ENCODE assay signal across 31 mouse cellular contexts in genomic region chr5:74180216-74180615, GRCm38 (mm10). TPM values are rescaled to one million over a fixed set of nuclear protein-coding genes. Genes with fewer than 3 reads are reported as not detected.
DNase-seq lines count a peak whose midpoint lies in the region; ATAC-seq and TF ChIP-seq lines count a peak whose summit lies in the region.
"Had no signal": no experiment of that assay in that cellular context is flagged by ENCODE, and none has a peak within 500 bp of the region (broad histone marks: within the 10 kb centered on the region; RNA-seq: fewer than 3 reads in every experiment).

No protein-coding gene starts in this region.

- no peaks in the 10 kb centered on the region for H3K36me3 ChIP-seq in midbrain, embryonic 10.5 days
- no peaks in the 10 kb centered on the region for H3K36me3 ChIP-seq in midbrain, postnatal 0 days (ENCODE audit: insufficient read depth, low read length)
- H3K36me3 ChIP-seq in midbrain, embryonic 16.5 days (ENCODE audit: control insufficient read depth, insufficient read depth, low read length), result no peaks in the 10 kb centered on the region
- H3K36me3 ChIP-seq in stomach, postnatal 0 days (ENCODE audit: control insufficient read depth, insufficient read depth, low read length), result no peaks in the 10 kb centered on the region
- H3K36me3 ChIP-seq: embryonic facial prominence, embryonic 13.5 days; G1E; heart, embryonic 13.5 days; limb, embryonic 12.5 days; liver, embryonic 15.5 days; neural tube, embryonic 12.5 days; stomach, embryonic 15.5 days had no signal

- H3K4me2 ChIP-seq in midbrain, postnatal 0 days (ENCODE audit: low read depth, low read length, poor library complexity, severe bottlenecking), result no peak overlapping the region
- no peak overlapping the region for H3K4me2 ChIP-seq in midbrain, embryonic 16.5 days (ENCODE audit: low read length)
- H3K4me2 ChIP-seq in stomach, postnatal 0 days (replicated peaks; ENCODE audit: low read depth), result no peak overlapping the region
- H3K4me2 ChIP-seq: embryonic facial prominence, embryonic 13.5 days; forebrain, embryonic 13.5 days; heart, embryonic 13.5 days; hindbrain, embryonic 14.5 days; limb, embryonic 12.5 days; liver, embryonic 15.5 days; lung, embryonic 14.5 days; neural tube, embryonic 12.5 days; stomach, embryonic 15.5 days had no signal

- DNase-seq in embryo, embryonic 10.5 days (ENCODE audit: low spot score), result peak; percentile 57
- no peak for DNase-seq in embryo, embryonic 11 days
- DNase-seq in midbrain, embryonic 10.5 days (ENCODE audit: low spot score), result peak; percentile 39
- no peak for DNase-seq in midbrain, postnatal 0 days (ENCODE audit: low spot score)
- DNase-seq in heart, adult 9 months (ENCODE audit: low spot score in 2 of 2), result no peak
- DNase-seq in stomach, postnatal 0 days (ENCODE audit: low spot score), result no peak
- DNase-seq: adrenal gland, postnatal 10 days; cerebellum, adult 18-20 months; cerebellum, postnatal 10 days; heart, adult 2 months; heart, postnatal 10 days; kidney, adult 9 months; kidney, postnatal 10 days; layer of hippocampus, adult 9-11 months; lung, embryonic 14.5 days; lung, postnatal 14 days; right cerebral cortex, postnatal 14 days; thymus, postnatal 14 days had no signal

- H3K9ac ChIP-seq in midbrain, postnatal 0 days (replicated peaks; ENCODE audit: low read length, poor library complexity, severe bottlenecking), result no peak overlapping the region
- no peak overlapping the region for H3K9ac ChIP-seq in midbrain, embryonic 16.5 days (ENCODE audit: low read depth, low read length)
- no peak overlapping the region for H3K9ac ChIP-seq in stomach, postnatal 0 days (ENCODE audit: low read length)
- H3K9ac ChIP-seq: embryonic facial prominence, embryonic 13.5 days; forebrain, embryonic 13.5 days; heart, embryonic 13.5 days; hindbrain, embryonic 14.5 days; limb, embryonic 12.5 days; liver, embryonic 15.5 days; lung, embryonic 14.5 days; neural tube, embryonic 12.5 days; stomach, embryonic 15.5 days had no signal

- ATAC-seq in midbrain, postnatal 0 days (ENCODE audit: low FRiP score), result no peak
- peak; percentile 57 for ATAC-seq in midbrain, embryonic 16.5 days
- no peak for ATAC-seq in stomach, postnatal 0 days (ENCODE audit: low FRiP score, low TSS enrichment)
- ATAC-seq: forebrain, embryonic 13.5 days; intestine, postnatal 0 days had no signal

- WGBS in midbrain, embryonic 10.5 days, result 22% methylated on average over 10 of the region's 10 CpGs
- WGBS in midbrain, postnatal 0 days, result 16% methylated on average over 10 of the region's 10 CpGs
- WGBS in midbrain, embryonic 16.5 days, result 5% methylated on average over 10 of the region's 10 CpGs
- WGBS in stomach, postnatal 0 days, result 39% methylated on average over 10 of the region's 10 CpGs

- no peak overlapping the region for H3K4me3 ChIP-seq in midbrain, embryonic 10.5 days
- H3K4me3 ChIP-seq in midbrain, postnatal 0 days (ENCODE audit: low read depth, low read length), result no peak overlapping the region
- H3K4me3 ChIP-seq in midbrain, embryonic 16.5 days (ENCODE audit: low read depth, low read length), result no peak overlapping the region
- H3K4me3 ChIP-seq in stomach, postnatal 0 days (ENCODE audit: low read depth, low read length), result no peak overlapping the region
- H3K4me3 ChIP-seq: embryonic facial prominence, embryonic 13.5 days; erythroblast, embryonic 14.5 days; forebrain, embryonic 13.5 days; heart, adult 2 months; heart, embryonic 13.5 days; limb, embryonic 12.5 days; liver, embryonic 15.5 days; myocyte; neural tube, embryonic 12.5 days; stomach, embryonic 15.5 days had no signal

- no peak overlapping the region for H3K27ac ChIP-seq in midbrain, embryonic 10.5 days (replicated peaks)
- H3K27ac ChIP-seq in midbrain, postnatal 0 days (ENCODE audit: low read depth, low read length), result no peak overlapping the region
- H3K27ac ChIP-seq in midbrain, embryonic 16.5 days (ENCODE audit: low read length), result no peak overlapping the region
- H3K27ac ChIP-seq in stomach, postnatal 0 days (replicated peaks), result no peak overlapping the region
- H3K27ac ChIP-seq: embryonic facial prominence, embryonic 13.5 days; forebrain, embryonic 13.5 days; heart, adult 2 months; heart, embryonic 13.5 days; hindbrain, embryonic 14.5 days; limb, embryonic 12.5 days; liver, embryonic 15.5 days; neural tube, embryonic 12.5 days; stomach, embryonic 15.5 days had no signal

- no peak for TF ChIP-seq EP300 in stomach, postnatal 0 days (optimal IDR thresholded peaks at IDR 0.05)

- peaks cover 62% of the 10 kb centered on the region for H3K27me3 ChIP-seq in midbrain, embryonic 10.5 days (ENCODE audit: low read depth, poor library complexity, severe bottlenecking)
- 0 out of 2 replicates have a peak, but pooled peaks cover 3% of the 10 kb centered on the region for H3K27me3 ChIP-seq in midbrain, postnatal 0 days (ENCODE audit: insufficient read depth, low read length)
- no peaks in the 10 kb centered on the region for H3K27me3 ChIP-seq in midbrain, embryonic 16.5 days (ENCODE audit: control insufficient read depth, insufficient read depth, low read depth, low read length)
- H3K27me3 ChIP-seq in stomach, postnatal 0 days (ENCODE audit: control insufficient read depth, insufficient read depth, low read length), result no peaks in the 10 kb centered on the region
- H3K27me3 ChIP-seq: embryonic facial prominence, embryonic 13.5 days; forebrain, embryonic 13.5 days; heart, embryonic 13.5 days; limb, embryonic 12.5 days; liver, embryonic 15.5 days; neural tube, embryonic 12.5 days; stomach, embryonic 15.5 days had no signal

- H3K9me3 ChIP-seq in midbrain, embryonic 10.5 days (replicated peaks), result no peaks in the 10 kb centered on the region
- no peaks in the 10 kb centered on the region for H3K9me3 ChIP-seq in midbrain, postnatal 0 days (ENCODE audit: low read length)
- H3K9me3 ChIP-seq in midbrain, embryonic 16.5 days (replicated peaks; ENCODE audit: control insufficient read depth, low read length, poor library complexity, severe bottlenecking), result no peaks in the 10 kb centered on the region
- H3K9me3 ChIP-seq in stomach, postnatal 0 days (ENCODE audit: control insufficient read depth, low read length), result no peaks in the 10 kb centered on the region
- H3K9me3 ChIP-seq: embryonic facial prominence, embryonic 13.5 days; forebrain, embryonic 13.5 days; G1E; heart, embryonic 13.5 days; limb, embryonic 12.5 days; liver, embryonic 15.5 days; neural tube, embryonic 12.5 days; stomach, embryonic 15.5 days had no signal

- no peak for TF ChIP-seq CTCF in midbrain, postnatal 0 days (IDR thresholded peaks at IDR 0.05)
- TF ChIP-seq CTCF in stomach, postnatal 0 days (IDR thresholded peaks at IDR 0.05; ENCODE audit: low read depth), result no peak

- H3K4me1 ChIP-seq in midbrain, embryonic 10.5 days, result peaks cover 37% of the 10 kb centered on the region
- no peaks in the 10 kb centered on the region for H3K4me1 ChIP-seq in midbrain, postnatal 0 days (ENCODE audit: insufficient read depth, low read length)
- 0 out of 2 replicates have a peak, but pooled peaks cover 2% of the 10 kb centered on the region for H3K4me1 ChIP-seq in midbrain, embryonic 16.5 days (ENCODE audit: control insufficient read depth, insufficient read depth, low read length)
- peaks cover 5% of the 10 kb centered on the region; the same call in 1 of the 2 replicates for H3K4me1 ChIP-seq in stomach, postnatal 0 days (replicated peaks; ENCODE audit: control insufficient read depth, insufficient read depth)
- H3K4me1 ChIP-seq: liver, embryonic 15.5 days had no signal

RNA-seq across cellular contexts. Expression of gene Rasl11b, which starts 14.9 kb away (rescaled TPM):
- 27.3 and 30.3 TPM in 2 replicates for polyA plus RNA-seq in midbrain, embryonic 10.5 days (2016; fragmentation: Nextera tagmentation; extraction: Ambion mirVana)
- 2.6 TPM in 2 replicates for total RNA-seq in midbrain, postnatal 0 days (2014; rRNA removed)
- polyA plus RNA-seq in midbrain, postnatal 0 days (2015; fragmentation: Nextera tagmentation; extraction: Ambion mirVana), result 9.2 and 10.6 TPM in 2 replicates
- 11.3 and 12.4 TPM in 2 replicates for polyA plus RNA-seq in midbrain, embryonic 16.5 days (2015; fragmentation: Nextera tagmentation; extraction: Ambion mirVana)
- polyA plus RNA-seq in stomach, postnatal 0 days (2015; fragmentation: Nextera tagmentation; extraction: Ambion mirVana), result 33.6 and 45.0 TPM in 2 replicates
- polyA plus RNA-seq: erythroblast, embryonic 14.5 days had no signal

Comparison
In these comparisons a context has a peak if more than half of its experiments do, and no peak if none do; other contexts are left out.
1. DNase-seq: peak in embryo, embryonic 10.5 days (single experiment) and midbrain, embryonic 10.5 days (single experiment); none in embryo, embryonic 11 days (single experiment), midbrain, postnatal 0 days (single experiment), heart, adult 9 months (0 of 2) and stomach, postnatal 0 days (single experiment).